Mouse (Mus musculus) retina, postnatal 7 days (tissue): ENCODE results near the gene Tmem126b.

ENCODE experiments used
- DNase-seq: peaks from one replicate; pipeline ENCODE4 v3.0.0-alpha.2; 2012; ENCODE audit warnings: low read depth, low spot score

The Tmem126b gene

GRCm38 (mm10) chr7:90475793-90476312, at the start of gene Tmem126b:
Gene Tmem126b, minus strand, starts transcription at chr7:90476001.
- DNase-seq, result peak; percentile 92

GRCm38 (mm10) chr7:90512293-90512692, 36.5 kb upstream of the Tmem126b start:
- DNase-seq, result peak; percentile 14

- no peak for DNase-seq
These were observed 32.3 kb upstream of the Tmem126b start for GRCm38 (mm10) chr7:90508124-90508523.

GRCm38 (mm10) chr7:90482607-90483006, 6.8 kb upstream of the Tmem126b start:
- DNase-seq, result no peak

GRCm38 (mm10) chr7:90476313-90477245, 778 bp upstream of the Tmem126b start, which contains the start of gene Dlg2:
Gene Dlg2, plus strand, starts transcription at chr7:90476672.
- peak; percentile 47 for DNase-seq

- no peak for DNase-seq
These were observed 2.3 kb downstream of the Tmem126b start for GRCm38 (mm10) chr7:90473511-90473910.

GRCm38 (mm10) chr7:90461441-90461840, 14.4 kb downstream of the Tmem126b start:
- DNase-seq, result no peak

GRCm38 (mm10) chr7:90460930-90461329, 14.9 kb downstream of the Tmem126b start:
- no peak for DNase-seq

GRCm38 (mm10) chr7:90460330-90460729, 15.5 kb downstream of the Tmem126b start:
- DNase-seq, result no peak

GRCm38 (mm10) chr7:90457517-90457916, 18.3 kb downstream of the Tmem126b start:
- no peak for DNase-seq

- DNase-seq, result peak; percentile 81
These were observed 18.8 kb downstream of the Tmem126b start, which contains the start of gene Tmem126a for GRCm38 (mm10) chr7:90456845-90457468. Gene Tmem126a, minus strand, starts transcription at chr7:90457229.

- DNase-seq, result no peak
These were observed 19.5 kb downstream of the Tmem126b start for GRCm38 (mm10) chr7:90456149-90456844.

GRCm38 (mm10) chr7:90444206-90444605, 31.6 kb downstream of the Tmem126b start:
- DNase-seq, result no peak

- DNase-seq, result peak; percentile 72
These were observed 32.4 kb downstream of the Tmem126b start for GRCm38 (mm10) chr7:90443101-90444091.

GRCm38 (mm10) chr7:90442518-90443080, 33.2 kb downstream of the Tmem126b start, which contains the start of gene Crebzf:
Gene Crebzf, plus strand, starts transcription at chr7:90442729.
- DNase-seq, result peak; percentile 95

- no peak for DNase-seq
These were observed 33.7 kb downstream of the Tmem126b start for GRCm38 (mm10) chr7:90442070-90442469.

GRCm38 (mm10) chr7:90440044-90440443, 35.8 kb downstream of the Tmem126b start:
- DNase-seq, result no peak

- no peak for DNase-seq
These were observed 43.6 kb downstream of the Tmem126b start for GRCm38 (mm10) chr7:90432221-90432620.

GRCm38 (mm10) chr7:90427006-90427405, 48.8 kb downstream of the Tmem126b start:
- DNase-seq, result no peak
